Mouse (Mus musculus): ENCODE results near the gene Top2a.
A peak's percentile ranks its signal among the peaks of the same experiment; 100 is the strongest.

Gene Top2a

DNA sequence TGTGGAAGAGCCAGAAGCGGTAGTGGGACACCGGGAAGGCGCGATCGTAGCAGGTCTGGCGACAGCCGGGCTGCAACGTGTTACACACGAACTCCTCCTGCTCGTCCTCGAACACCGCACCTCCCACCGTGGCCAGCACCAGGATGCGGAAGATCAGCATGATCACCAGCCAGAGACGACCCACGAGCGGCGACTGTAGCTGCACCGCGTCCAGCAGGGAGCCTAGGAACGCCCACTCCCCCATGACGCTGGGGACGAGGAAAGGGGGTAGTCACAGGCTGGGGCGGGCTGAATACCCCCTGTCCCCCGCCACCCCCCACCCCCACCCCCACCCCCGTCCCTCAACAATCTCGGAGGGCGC, 41.2 kb downstream of the Top2a start, which contains the start of gene Gjd3:
Gene Gjd3 (minus strand): TSS at position 244 of the 361 bp plus-strand sequence.
- DNase-seq (ENCODE audit: low spot score in 2 of 2): no peak

GRCm38 (mm10) chr11:98981997-98982772, 41.8 kb downstream of the Top2a start:
- peak in 1 of 2 experiments; percentile 62 for DNase-seq (ENCODE audit: low spot score in 2 of 2)

DNA sequence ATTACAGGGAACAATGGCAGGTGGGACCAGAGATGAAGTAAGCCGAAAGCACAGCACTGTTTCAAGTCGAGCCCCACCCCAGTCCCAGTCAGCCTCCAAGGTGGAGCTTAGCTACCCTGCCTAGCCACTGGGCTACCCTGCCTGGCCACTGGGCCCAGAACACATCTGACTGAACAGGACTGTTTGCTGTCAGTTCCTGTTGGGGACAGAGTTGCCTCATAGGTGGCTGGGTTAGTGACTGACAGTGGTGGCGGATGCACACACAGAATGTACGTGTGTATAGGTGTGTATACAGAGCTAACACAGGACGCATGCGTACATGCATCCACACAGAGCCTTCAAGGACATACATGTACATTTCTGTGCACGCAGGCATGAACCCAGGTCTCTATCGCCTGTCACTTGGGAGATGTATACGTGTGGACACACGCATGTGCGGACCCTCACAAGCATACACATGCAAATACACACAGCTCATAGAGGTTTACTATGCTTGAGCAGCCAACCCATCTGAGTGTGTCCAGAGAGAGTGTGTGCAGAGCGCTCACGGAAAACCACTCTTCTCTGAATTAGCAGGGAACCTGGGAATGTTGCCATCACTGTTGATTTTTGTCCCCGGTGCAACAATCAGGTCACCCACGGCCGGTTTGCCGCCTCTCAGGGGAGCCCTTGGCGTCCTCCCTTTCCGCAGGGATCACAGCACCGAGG, 42.5 kb downstream of the Top2a start:
- DNase-seq (ENCODE audit: low spot score in 2 of 2): no peak

GRCm38 (mm10) chr11:98979356-98979755, 44.6 kb downstream of the Top2a start:
- DNase-seq (ENCODE audit: low spot score in 2 of 2): no peak

DNA sequence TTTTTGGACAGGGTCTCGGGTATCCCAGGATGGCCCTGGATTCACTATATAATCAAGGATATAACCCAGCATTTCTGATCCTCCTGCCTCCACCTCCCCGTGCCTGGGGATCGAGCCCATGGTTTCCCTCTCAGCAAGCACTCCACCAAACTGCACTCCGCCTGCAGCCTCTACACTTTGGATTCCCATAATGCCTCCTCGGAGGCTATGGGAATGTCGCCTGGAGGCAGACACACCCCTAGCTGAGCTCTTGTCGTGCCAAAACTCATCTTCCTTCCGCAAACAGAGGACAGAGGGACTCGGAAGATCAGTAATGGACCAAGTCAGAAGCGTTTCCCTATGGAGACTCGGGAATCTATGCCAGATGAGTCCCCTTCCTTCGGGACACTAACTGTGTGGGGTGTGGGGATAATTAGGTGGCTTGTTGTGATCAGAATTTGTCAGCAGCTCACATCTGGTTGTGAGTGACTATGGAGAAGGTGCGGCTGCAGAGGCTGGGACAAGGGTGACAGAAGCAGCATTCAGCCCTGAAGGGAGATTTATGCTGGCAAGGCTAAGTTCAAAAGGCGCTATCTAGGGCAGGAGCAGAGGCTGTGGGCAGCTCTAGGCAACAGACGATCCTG, 45.4 kb downstream of the Top2a start:
- no peak for DNase-seq (ENCODE audit: low spot score in 2 of 2)

DNA sequence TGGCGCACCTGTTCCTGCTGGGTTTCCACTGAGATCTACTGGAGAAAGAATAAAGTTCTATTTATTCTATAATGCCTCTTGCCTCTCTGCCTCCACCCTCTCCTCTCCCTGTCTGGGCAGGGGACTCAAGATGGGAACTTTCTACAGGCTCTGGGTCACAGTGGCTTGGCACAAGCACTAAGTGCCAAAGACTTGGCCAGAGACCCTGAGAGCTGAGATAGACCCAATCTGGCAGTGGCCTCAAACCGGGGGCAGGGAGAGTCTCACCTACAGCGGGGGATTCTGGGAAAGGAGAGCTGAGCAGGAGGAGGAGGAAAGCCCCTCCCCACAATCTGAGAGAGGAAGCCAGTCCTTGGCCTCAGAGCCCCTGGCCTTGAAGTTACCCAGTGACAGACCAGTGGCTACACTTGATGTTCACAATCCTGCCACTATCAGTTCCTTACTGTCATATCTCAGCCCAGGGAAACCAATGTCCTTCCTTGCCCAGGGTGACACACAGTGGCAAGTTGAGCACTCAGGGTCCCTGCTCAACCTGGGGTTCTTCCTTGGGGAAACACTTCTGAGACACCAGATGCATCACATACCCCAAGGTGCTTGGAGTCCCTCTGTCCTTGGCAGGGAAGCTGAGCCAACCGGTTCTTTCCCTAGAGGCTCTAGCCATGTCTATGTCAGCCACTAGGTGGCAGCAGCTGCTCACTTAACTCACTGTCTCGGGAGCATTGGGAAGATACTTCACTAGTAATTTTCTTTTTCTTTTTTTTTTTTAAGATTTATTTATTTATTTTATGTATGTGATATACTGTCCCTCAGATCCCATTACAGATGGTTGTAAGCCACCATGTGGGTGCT, 48.9 kb downstream of the Top2a start:
- DNase-seq (ENCODE audit: low spot score in 2 of 2): peak in 1 of 2 experiments; percentile 74

- no peak for DNase-seq (ENCODE audit: low spot score in 2 of 2)
Observed at GRCm38 (mm10) chr11:98974213-98974612, 49.8 kb downstream of the Top2a start.

DNA sequence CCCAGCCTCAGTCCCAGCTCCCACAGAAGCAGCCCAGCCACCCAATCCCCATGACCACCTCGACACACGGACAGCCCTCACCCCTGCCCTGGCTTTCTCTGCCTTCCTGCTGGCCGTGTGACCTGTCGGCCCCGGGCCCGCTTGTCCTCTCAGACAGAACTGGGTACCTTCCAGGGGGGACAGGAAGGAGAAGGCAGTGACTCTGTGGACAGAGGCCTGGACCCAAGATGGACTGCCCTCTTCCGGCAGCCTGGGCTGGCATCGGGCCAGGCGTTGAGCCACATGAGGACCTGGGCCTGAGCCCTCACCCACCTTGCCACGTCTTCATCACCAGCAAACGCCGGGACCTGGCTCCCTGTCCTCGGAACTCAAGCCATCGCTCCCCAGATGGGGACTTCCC, 50.4 kb downstream of the Top2a start:
- no peak for DNase-seq (ENCODE audit: low spot score in 2 of 2)

GRCm38 (mm10) chr11:98972801-98973360, 51.1 kb downstream of the Top2a start:
- no peak for DNase-seq (ENCODE audit: low spot score in 2 of 2)

- peak; percentile 79 to 81 for DNase-seq (ENCODE audit: low spot score in 2 of 2)
Observed at GRCm38 (mm10) chr11:98972215-98972614, 51.8 kb downstream of the Top2a start.

DNA sequence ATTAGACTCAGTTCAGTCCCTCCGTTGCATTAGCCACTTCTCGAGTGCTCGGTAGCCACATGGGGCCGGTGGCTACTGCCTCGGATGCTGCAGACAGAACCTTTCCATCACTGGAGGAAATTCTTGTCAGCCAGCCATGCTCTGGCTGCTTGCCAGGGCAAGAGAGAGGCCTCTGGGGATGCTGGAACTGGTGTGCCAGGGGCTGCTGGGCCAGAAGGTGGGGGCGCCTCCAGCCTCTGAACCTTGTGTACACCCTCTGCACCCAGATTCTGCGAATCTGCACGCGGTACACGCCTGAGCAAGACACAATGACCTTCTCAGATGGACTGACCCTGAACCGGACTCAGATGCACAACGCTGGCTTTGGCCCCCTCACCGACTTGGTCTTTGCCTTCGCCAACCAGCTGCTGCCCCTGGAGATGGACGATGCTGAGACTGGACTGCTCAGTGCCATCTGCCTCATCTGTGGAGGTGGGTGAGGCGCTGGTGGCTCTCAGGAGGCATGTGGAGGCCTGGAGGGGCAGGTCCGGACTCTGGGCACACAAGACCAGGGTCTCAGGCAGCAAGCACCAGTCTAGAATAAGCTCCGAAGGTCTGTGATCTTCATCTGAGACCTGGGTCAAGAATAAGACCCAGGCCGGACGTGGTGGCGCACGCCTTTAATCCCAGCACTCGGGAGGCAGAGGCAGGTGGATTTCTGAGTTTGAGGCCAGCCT, 52.5 kb downstream of the Top2a start:
- no peak for DNase-seq (ENCODE audit: low spot score in 2 of 2)

DNA sequence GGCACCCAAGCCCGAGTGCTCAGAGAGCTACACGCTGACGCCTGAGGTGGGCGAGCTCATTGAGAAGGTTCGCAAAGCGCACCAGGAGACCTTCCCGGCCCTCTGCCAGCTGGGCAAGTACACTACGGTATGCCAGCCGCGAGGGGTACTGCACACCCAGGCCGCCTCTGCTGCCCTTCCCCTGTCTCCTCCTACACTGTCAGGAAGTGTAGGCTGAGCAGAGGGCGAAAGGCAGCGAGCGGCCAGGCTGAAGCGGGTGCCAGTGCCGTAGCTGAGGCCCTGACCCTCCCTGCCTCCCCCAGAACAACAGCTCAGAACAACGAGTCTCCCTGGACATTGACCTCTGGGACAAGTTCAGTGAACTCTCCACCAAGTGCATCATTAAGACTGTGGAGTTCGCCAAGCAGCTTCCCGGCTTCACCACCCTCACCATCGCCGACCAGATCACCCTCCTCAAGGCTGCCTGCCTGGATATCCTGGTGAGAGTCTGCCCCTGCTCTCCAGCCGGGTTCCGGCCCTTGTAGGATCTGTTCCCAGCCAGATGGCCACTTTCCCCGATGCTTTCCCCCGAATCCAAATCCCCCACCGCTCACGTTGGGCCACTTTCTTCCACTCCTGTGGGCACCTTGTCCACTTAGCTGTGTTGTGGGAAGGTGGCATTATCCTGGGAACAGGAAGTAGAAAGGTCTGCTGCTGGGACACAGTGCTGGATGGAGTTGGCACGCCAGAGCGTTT, 53.6 kb downstream of the Top2a start:
- no peak for DNase-seq (ENCODE audit: low spot score in 2 of 2)

DNA sequence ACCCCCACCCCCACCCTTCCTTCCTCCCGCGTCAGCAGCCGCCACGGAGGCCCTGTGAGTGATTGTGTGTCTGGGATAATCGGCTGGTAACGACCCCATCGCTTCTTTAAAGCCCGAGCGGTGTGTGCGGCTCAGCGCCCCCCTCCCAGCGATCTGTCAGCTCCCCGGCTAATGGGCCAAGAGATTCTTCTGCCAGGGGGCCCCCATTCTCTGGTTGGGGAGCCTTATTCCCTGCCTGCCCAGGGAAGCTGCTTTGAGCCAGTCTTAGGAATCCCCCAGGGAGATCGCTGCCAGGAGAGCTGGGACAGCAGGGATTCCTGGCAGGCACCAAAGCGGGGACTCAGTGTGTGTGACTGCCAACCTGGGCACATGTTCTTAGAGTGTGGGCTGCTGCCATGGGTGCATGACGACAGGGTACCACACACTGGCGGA, 54.5 kb downstream of the Top2a start:
- DNase-seq (ENCODE audit: low spot score in 2 of 2): no peak

DNA sequence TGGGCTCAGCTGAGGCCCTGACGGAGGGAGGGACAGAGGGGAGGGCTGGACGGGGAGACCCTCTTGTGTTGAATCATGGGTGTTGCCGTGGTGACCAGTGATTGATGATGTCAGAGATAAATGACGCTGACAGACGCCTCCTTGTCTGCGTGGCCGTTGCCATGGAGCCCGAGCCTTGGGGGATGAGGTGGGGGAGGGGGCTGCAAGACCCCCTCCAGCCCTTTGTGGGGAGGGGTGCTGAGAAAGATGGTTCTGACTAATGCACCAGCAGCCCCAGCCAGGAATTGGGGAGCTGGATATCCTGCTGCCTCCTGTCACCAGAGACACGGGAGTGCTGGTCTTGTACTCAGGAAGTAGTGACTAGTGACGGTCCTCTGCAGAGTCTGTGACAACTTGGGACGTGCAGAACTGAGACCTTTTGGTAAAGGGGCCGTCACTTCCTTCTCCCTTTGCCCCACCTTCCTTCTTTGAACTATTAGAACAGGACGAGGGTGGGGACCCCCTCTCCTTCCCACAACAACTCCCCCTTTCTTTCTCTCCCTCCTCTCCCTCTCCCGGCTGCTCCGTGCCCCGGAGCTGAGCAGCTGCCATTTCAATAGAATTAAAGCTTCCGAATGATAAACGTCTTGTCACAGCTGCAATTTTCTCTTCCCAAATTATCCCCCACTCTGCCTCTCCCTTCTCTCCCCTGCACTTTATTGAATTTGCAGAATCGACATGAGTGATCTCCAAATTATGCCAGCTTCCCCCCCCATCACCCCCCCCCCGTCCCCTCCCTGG, 55.1 kb downstream of the Top2a start:
- DNase-seq (ENCODE audit: low spot score in 2 of 2): no peak

DNA sequence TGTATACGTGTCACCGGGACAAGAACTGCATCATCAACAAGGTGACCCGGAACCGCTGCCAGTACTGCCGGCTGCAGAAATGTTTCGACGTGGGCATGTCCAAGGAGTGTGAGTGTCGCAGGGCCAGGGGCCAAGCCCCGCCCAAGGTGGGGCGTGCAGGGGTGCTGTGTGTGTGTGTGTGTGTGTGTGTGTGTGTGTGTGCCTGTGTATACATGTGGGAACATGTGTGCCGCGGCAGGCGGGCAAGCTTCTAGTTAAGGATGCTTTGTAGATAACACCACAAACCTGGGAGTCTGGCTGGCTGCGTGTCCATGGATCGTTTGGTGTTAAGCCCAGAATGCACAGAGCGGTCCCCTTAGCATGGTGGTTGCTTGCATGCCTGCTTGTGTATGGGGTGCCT, 55.9 kb downstream of the Top2a start:
- no peak for DNase-seq (ENCODE audit: low spot score in 2 of 2)

DNA sequence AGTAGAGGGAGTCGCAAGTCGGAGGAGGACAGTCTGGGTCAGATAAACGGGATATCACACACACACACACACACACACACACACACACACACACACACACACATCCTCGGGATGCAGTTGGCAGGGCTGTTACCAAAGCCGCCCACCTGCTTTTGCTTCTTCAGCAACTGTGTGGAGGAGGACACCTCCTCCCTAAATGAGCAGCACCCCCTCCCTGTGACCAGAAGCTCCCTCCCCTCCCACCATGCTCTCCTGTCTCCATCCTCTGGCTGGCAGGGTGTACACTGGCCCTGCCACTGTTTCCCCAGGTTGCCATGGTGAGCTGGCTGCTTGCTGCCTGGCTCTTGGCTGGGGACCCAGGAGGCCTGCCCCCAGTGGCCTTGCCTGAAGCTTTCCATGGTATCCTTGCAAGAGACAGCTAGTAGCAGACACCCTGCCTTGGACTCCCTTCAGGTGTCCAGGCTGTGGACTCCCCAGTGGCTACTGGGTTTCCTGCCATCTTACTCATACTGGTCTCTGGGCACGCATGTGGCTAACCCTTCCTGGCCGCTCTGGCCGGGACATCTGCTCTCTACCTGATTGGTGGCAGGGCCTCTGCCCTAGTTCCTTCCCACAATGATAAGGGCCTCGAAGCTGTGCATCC, 57.4 kb downstream of the Top2a start:
- DNase-seq (ENCODE audit: low spot score in 2 of 2): peak in 1 of 2 experiments; percentile 84

GRCm38 (mm10) chr11:98965416-98966077, 58.4 kb downstream of the Top2a start:
- peak in 1 of 2 experiments; percentile 0 for DNase-seq (ENCODE audit: low spot score in 2 of 2)
